Mouse (Mus musculus) skeletal muscle tissue, adult 2 months (tissue): ENCODE data around the gene Nfib.

Source experiments
- DNase-seq: peaks from one replicate; pipeline ENCODE4 v3.0.0-alpha.2; 2012; ENCODE audit warnings: low read depth, low spot score

The Nfib gene

GRCm38 (mm10) chr4:82624285-82625045, 81.1 kb downstream of the Nfib start:
- no peak for DNase-seq

DNA sequence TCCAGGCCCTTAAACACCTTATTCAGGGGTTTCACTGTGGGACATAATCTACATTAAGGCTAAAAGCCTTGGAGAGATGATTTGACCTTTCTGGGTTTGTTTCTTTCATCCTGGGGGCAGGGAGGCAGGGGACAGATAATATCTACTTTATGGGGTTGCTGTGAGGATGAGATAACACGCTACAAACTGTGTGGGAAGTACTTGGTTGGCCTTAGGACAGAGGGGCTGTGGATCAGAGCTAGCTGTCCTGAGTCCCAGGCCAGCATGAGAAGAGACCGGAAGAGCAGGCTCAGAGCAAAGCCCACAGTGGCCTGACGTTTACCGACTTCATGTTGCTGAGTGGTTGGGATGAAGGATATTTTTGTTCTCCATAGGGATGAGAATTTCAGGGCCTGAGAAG, 81.7 kb downstream of the Nfib start:
- no peak for DNase-seq

DNA sequence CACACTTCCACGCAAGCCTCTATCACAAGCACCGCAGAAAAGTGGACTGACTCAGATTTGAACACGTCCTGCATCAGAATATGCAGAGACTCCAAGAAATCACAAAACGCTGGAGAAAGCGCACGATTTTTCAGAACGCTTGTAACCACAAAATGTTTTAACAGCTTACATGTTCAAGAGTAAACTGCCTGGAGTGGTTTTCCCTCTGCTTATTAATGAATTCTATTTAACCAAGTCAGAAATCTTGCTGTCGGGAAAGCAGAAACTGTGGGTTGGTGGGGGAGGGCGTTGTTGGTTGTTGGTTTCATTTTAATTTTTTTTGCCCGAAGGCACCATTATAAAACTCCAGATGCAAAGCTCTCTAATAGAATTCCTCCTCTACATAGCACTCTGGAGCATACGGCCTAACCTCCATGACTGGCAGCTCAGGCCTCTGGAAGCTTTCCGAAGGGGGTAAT, 82.4 kb downstream of the Nfib start:
- no peak for DNase-seq

- DNase-seq: no peak
These were observed 83.2 kb downstream of the Nfib start for GRCm38 (mm10) chr4:82622321-82622836.

- no peak for DNase-seq
These were observed 86.0 kb downstream of the Nfib start for GRCm38 (mm10) chr4:82619539-82619941.

DNA sequence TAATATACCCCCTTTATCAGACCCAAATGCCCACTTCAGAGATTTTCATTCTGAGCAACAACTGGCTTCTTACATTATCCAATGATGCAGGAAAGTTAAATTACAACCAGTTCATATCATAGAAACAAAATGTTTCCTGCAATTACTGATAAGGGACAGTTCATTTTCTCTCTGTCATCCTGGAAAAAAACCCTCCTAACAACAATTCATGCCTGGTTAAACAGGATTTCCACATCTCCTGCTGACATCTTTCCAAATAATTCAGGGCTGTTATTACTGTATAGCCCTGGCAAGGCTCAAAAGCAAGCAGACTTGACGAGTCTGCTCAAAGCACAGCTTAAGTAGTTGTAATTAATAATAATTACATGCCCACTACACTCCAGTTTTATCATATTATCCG, 86.5 kb downstream of the Nfib start:
- DNase-seq: no peak

DNA sequence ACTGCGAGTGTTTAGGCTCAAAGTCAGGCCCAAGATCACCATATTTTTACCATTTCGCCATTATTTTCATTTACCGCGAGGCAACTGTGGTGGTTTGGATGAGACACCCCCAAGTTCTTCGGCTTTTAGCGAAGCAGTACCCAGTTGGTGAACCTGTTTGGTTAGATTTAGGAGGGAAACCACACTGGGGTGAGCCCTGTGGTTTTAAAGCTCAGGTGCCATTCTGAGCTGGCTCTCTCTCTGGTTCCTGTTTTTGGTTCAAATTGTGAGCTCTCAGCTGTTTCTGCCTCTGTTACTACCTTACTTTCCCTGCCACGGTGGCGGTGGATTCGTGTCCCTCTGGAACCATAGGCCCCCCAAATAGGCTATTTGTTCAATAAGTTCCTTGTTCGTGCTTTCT, 88.3 kb downstream of the Nfib start:
- DNase-seq: no peak

- DNase-seq: peak; percentile 86
These were observed 89.8 kb downstream of the Nfib start for GRCm38 (mm10) chr4:82615712-82616111.

DNA sequence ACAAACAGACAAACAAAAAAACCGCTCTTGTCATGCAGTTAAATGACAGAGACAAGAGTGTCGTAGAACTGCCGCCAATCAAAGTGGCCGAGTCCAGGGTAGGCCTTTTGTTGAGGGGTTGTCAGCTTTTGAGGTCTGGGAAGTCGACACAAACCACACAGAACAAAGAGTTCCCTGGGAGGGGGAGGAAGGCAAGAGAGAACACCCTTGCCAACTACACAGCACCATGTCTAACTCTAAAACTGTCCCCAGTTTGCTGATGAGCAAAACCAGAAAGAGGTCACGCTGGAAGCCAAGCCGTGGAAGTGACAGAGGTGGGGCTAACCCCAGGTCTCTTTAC, 91.1 kb downstream of the Nfib start:
- no peak for DNase-seq

DNA sequence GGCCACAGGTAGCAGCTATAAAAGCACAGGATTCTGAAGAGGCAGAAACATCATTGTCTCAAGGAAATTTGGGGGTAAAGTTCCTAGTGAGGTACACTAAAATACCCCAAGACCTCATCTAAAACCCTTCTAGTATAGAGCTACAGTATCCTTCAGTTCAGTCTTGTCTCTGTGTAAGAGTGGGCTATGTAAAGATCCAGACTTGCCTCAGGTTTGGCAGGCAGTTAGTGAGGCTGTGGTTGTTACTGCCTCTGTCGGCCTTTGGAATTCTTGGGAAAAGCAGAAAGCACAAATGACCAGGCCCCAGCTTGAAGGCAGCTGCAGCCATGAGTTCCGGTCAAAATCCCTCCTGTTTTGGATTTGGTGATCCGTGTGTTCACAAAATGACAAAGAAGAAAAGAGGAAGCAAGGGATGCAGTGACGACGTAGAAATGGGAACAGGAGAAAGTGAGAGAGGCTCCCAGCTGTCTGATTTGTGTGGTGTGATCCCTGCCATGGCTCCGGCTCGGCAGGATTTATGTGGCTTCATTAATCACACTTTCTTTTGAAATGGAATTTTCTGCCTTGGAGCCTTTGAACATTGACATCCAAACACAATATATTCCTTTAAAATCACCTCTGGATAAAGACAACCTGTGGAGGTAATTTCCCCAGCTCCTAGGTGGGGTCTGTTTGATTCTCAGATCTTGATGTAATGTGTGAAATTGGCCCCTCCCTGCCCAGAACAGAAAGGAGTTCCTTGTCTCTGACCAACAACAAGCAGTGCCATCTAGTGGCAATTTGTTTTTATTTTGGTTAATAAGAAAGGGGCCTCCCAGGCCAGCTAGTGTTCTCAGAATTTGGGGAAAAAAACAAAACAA, 91.7 kb downstream of the Nfib start:
- DNase-seq: peak; percentile 58

- DNase-seq: no peak
These were observed 95.9 kb downstream of the Nfib start for GRCm38 (mm10) chr4:82609676-82610075.

GRCm38 (mm10) chr4:82608768-82609610, 96.6 kb downstream of the Nfib start:
- peak; percentile 72 for DNase-seq

- no peak for DNase-seq
These were observed 98.3 kb downstream of the Nfib start for GRCm38 (mm10) chr4:82607266-82607665.

DNA sequence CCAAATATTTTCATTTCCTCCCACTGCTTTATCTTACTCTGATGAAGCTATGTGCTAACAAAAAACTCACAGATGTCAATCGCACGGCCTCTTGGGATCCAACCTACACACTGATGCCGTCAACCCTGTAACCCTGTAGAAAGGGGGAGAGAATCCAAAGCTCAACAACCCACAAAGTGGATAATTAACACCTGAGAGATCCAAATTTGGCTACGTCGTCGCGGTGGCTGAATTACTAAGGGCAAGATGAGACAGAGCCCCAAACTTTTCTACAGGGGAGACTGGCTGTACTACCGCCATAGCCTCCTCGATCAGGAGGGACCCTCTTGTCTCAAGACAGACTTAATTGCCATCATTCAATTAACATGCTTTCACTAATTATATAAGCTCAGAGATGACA, 99.2 kb downstream of the Nfib start:
- DNase-seq: no peak

GRCm38 (mm10) chr4:82605034-82605784, 100.3 kb downstream of the Nfib start:
- no peak for DNase-seq

GRCm38 (mm10) chr4:82604501-82604900, 101.0 kb downstream of the Nfib start:
- DNase-seq: no peak

- DNase-seq: no peak
These were observed 104.9 kb downstream of the Nfib start for GRCm38 (mm10) chr4:82600636-82601035.

DNA sequence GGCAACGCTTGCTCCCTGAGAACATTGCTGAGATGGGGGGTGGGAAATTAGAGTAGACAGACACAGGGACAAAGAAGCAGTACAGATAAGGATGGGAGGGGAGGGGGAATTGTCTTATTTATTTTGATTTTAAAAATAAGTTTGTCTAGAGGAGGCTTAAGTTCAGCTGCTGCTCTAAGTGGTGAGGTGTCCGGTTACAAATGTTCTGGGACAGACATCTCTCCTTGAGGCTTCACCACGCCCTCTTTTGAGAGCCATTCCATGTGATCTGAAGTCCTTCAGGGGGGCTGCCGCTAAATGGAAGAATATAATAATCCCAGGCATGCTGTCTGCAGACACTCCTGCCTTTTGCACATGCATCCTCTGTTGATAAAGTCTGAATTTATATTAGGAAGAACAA, 107.1 kb downstream of the Nfib start:
- peak; percentile 74 for DNase-seq

DNA sequence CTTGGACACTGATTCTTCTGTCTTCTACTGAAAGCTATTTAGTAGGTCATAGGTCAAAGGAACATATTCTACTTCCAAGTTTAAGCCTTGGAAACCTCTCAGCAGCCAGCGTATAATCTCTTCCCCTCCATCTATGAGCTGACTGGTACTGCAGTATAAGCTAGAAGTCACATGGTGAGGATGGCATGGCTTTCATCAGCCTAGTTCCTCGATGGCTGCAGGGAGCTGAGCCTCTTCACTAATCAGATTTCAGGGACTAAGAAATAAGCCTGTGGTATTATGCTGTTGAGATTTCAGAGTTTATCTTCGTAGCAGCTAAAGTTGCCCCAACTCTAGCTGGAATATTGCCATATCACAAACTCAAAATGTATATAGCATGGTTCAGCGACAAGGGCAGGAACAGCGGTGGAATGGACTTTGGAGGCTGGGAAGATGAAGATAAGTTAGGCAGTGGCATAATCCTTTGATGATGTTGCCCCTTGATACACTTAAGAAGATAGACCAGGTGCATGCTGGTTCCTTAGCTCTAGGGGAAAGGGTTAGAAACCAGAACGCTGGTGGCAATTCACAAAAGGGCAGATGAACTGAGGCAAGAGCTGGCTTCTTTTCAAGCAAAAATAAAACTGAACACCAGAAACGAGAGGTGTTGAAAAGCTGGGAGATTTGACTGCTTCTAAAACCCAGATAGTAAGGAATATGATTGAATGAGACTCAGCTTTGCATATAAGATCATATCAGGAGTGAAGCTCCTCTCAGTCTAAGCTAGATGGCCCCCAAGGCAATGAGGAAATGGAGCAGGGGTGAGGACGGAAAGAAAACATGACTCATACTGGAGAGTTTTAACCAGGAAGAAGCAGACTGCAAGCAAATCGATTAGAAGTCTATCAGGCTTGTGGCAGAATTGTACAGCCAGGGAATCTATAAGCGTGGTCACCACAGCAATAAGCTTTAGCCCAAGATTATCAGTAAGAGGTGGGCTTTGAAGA, 111.6 kb downstream of the Nfib start:
- no peak for DNase-seq
